Mouse (Mus musculus) liver, postnatal 0 days (tissue): ENCODE data around the gene Slc35f4.

Source experiments
- CTCF ChIP-seq: sonication (generic); IDR thresholded peaks from 2 replicates; pipeline ENCODE4 v1.5.1; 2016; ENCODE audit warnings: antibody characterized with exemption, low read depth
- EP300 ChIP-seq: IDR thresholded peaks from 2 replicates; pipeline ENCODE4 v1.6.1; 2016; ENCODE audit warnings: antibody characterized with exemption, low read depth, mild to moderate bottlenecking

DNA sequence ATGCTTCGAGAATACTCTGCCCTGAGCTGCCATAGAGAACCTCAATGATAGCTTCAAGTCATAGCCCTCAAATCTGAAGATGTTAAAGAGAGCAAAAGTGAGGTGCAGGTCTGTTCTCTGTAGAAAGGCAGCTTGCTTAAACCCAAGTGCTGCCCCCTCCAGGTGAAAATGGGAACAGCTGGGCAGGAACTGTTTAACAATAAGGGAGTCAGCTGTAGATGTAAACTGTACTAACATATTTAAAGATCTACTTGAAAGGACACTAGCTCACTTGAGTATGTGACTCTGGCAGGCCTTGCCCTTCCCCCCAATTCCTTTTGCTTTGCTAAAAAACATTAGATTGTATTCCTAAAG, 177.0 kb downstream of the Slc35f4 start:
- peak; percentile 46 for TF ChIP-seq CTCF
- TF ChIP-seq EP300, result no peak
